Mouse (Mus musculus): ENCODE results near the gene Gm27179. TPM values are rescaled to one million over a fixed set of nuclear protein-coding genes. Genes with fewer than 3 reads are reported as not detected.

The Gm27179 gene
- not detected for polyA plus RNA-seq (2014; fragmentation: Illumina TruSeq; extraction: RNeasy Lipid Tissue Mini Kit (QIAGEN cat#74804); ENCODE audit: low read depth, low replicate concordance)

DNA sequence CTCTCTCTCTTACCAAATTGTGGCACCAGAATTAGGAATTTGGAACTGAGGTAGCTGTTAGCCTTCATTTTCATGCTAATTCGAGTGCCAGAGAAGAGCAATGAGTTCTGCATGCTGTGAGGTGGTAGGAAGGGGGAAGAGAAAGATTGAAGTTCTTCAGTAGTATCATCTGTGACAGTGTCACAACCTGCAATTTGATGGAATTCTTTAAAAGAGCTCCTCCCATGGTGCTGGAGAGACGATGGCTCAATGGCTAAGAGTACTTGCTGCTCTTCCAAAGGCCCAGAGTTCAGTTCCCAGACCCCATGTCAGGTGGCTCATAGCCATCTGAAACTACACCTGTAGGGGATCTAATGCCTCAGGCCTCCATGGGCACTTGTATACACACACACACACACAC, at the start of gene Gm27179:
TSS of gene Gm27179 (minus strand) at position 101 of the 400 bp plus-strand sequence.

DNA sequence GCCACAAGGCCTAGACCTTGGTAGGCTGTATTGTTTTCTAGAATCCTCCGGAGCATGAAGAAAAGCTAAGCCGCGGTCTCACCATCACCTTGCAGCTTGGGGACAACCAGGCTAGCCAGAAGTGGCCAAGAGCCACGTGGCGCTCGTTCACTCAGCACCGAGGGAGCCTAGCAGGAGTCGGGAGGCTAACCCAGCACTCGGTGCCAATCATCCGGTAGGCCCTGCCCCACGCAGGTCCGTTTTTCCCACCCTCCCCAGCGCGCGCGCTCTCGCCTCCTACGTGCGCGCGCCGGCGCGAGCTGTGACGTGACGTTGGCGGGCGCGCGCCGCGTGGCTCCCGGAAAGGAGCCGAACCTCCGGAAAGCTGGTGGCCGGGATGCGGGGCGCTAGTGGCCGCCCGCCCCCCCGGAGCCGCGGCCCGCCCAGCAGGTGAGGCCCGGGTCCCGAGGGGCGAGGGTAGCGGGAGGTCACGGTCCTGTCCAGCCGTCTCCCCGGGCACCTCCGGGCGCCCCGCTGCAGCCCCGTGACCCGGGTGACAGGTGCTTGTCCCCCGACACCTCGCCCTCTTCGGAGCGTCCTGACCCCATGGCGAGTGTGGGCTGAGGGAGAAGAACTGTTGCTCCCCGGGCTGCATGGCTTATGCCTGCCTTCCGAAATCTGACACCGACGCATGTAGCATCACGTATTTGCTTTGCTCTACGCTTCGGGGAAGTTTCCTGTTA, 42.9 kb upstream of the Gm27179 start, which contains the start of gene Entpd4b:
TSS of gene Entpd4b (plus strand) at position 315 of the 722 bp plus-strand sequence.

DNA sequence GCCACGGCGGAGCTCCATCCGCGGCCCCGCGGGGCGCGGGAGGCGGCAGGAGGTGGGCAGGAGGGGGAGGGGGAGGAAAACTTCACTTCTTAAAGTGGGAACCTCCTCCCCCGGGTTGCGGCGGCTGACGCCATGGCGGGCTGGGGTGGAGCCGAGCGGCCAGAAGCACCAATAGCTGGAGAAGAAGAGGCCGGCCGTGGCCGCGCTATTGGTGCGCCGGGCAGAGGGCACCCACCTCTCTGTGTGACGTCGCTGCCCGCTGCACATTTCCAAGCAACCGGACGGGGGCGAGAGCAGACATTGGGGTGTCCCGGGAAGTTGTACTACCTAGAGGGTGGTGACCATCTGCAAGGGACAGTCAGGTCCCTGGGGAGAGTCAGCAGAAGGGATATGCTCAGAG, 9.2 kb downstream of the Gm27179 start, which contains the start of gene Gm16867:
TSS of gene Gm16867 (minus strand) at position 189 of the 400 bp plus-strand sequence.

Other genes starting within 250 kb of the Gm27179 start
- gene Synb, start 218.2 kb downstream of the Gm27179 start, polyA plus RNA-seq (2014; fragmentation: Illumina TruSeq; extraction: RNeasy Lipid Tissue Mini Kit (QIAGEN cat#74804); ENCODE audit: low read depth, low replicate concordance): not detected
- 2.1 TPM for gene Gm16867, start 9.2 kb downstream of the Gm27179 start, polyA plus RNA-seq (2014; fragmentation: Illumina TruSeq; extraction: RNeasy Lipid Tissue Mini Kit (QIAGEN cat#74804); ENCODE audit: low read depth, low replicate concordance)
- gene Entpd4b, start 42.9 kb upstream of the Gm27179 start, polyA plus RNA-seq (2014; fragmentation: Illumina TruSeq; extraction: RNeasy Lipid Tissue Mini Kit (QIAGEN cat#74804); ENCODE audit: low read depth, low replicate concordance): 16.3 TPM